Mouse (Mus musculus) lung, postnatal 14 days (tissue): ENCODE data around the gene Kctd13.

ENCODE experiments used
- DNase-seq: peaks from one replicate; pipeline ENCODE4 v3.0.0; 2021

The Kctd13 gene

DNA sequence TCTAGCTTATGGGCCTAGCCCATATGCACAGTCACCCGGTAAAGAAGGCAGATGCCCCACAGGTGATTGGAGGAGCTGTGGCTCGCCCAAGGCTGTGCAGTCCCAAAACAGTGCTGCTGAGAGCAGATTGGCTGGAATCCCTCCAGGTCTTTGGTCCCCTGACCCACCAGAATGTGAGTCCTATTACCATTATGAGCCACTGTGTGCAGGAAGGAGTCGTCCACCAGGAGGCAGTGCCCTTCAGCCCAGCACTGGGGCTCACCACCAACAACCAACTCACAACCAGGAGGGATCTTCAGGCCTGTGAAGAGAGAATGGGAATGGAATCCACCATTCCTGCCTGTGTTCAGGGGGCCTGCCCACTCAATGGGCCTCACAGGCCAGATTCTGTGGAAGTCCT, 17.9 kb downstream of the Kctd13 start:
- DNase-seq = peak; percentile 41

DNA sequence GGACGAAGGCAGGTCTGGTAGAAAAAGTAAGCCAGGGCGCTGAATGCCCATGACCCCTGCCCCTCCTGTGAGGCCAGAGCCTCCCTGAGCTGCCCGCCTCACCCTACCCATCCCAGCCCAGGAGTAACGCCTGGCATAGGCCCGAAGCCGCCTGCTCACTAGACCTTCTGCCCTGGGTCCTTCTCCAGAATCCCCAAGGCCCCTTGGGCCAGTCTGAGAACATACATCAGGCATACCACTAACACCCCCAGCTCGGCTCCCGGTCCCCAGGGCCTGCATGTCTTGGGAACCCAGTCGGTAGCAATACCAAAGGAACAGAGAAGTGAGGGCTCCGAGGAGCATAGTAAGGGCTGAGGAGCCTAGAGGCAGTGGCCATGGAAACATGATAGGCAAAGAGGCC, 19.9 kb downstream of the Kctd13 start:
- DNase-seq = no peak

DNA sequence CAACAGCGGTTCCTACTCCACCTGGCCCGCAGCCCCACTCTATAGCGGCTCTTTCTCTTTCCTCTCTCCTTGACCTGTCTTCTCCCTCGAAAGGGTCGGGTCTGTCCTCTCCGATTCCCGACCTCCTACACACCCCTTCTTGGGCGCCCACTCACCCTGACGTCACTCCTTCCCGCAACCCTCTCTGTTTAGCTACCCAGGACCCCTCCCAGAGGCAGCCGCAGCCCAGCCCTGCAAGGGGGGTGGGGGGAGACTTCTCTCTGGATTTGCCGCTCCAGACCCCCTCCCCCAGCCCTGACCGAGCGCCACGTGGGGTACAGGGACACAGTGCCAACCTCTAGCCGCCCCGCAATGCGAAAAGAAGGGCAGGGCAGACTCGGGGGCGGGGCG, 20.7 kb downstream of the Kctd13 start, which contains the start of gene Asphd1:
Asphd1 (minus strand) TSS at position 180 of the 390 bp plus-strand sequence.
- DNase-seq = no peak

DNA sequence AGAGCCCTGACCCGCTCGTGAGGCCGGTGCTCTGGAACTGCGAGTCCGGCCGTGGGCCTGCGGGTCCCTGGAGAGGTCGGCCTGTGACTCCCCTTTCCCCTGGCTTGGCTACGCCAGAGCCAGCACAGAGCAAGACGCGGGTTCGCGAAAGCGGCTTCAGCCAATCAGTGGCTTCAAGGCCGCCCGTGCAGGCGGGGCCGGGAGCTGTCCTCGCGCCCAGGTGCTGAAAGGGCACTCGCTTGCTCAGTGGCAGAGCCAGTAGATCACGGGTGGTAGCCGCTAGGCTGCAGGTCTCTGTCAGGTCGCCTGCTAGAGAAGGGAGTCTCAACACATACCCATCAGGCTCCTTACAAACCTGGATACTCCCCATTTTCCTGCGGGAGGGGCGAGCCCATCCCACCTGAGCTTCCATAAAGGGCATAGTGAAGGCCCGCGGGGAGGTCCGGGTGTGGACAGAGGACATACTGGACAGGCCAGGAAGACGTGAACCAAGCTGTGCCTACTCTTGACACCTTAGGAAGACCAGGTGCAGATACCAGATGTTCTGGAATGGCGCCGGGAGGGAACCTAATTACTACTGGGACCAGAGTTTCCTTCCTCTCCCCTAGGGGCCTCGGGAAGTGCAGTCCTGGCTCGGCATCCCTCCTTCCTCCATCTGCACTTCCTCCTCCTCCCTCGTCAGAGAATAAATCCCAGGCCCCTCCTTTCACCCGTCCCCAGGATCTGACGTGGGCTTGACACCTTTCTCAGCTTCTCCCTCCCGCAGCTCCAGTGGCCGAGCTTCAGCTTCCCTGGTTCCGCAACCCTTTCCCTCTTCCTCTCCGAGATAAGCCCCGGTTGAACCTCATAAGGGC, 21.3 kb downstream of the Kctd13 start, which contains the start of gene Sez6l2:
Sez6l2 (plus strand) TSS at position 771 of the 854 bp plus-strand sequence.
- DNase-seq = peak; percentile 96

DNA sequence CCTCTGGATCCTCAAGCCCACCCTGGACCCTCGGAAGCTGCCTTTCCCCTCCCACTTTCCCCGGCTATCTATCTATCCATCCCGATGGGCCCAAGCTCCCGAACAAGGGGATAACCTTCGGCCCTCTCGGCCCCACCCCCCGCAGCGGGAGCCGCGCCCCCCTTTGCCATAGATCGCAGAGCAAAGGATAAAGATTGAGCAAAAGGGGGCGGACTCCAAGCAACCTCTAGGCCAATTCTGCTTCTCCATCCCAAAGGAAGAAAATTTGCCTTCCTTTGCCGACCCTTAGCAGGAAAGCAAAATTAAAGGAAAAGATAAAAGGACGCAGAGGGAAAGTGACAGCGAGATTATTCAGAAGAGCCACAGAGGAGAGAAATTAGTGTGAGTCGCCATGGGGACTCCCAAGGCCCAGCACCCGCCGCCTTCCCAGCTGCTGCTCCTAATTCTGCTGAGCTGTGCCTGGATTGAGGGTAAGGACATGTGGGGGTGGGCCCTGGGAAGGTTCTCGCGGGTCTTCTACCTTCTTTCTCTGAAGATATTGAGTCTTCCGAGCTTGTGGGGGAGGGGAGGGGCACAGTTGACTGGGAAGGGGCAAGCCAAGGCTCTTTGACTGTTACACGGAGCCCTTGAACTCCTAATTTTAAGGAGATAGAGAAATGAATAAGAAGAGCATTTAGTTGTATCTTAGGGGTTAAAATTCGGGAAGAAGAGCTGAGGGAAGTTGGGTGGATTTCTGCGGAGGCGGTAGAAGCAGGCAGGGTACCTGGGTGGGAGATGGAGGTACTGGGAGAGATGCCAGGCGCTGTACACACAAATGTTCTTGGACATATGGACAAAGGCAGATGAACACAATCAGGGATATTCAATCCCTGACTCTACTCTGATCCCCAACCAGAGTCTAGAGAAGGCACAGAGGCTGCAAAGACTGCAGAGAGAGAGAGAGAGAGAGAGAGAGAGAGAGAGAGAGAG, 22.3 kb downstream of the Kctd13 start:
- DNase-seq = no peak

DNA sequence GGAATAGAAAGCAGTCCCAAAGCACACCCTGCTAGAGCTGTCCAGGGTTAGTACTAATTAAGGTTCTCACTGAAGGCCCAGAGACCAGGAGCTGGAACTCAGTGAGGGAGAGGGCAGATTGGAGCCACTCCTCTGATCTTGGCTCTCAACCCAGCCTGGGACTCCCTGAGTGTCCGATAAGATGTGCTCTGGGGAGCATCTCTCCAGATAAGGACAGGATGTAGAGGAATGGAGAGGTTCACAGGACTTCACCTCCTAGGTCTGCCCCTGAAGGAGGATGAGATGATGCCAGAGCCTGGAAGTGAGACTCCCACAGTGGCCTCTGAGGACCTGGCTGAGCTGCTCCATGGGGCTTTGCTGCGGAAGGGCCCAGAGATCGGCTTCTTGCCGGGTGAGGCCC, 23.1 kb downstream of the Kctd13 start:
- DNase-seq = no peak

DNA sequence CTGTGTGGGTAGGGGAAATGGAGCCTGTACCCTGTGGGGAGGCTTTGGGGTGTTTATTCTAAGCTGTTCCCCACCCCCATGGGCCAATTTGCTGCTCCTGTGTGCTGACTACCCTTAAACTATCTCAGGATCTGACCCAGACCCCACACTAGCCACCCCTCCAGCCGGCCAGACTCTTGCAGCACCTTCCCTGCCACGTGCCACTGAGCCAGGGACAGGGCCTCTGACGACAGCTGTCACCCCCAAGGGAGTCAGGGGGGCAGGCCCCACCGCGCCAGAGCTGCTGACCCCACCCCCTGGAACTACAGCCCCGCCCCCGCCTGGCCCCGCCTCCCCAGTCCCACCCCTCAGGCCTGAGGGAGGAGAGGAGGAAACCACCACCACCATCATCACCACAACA, 24.0 kb downstream of the Kctd13 start:
- no peak for DNase-seq

DNA sequence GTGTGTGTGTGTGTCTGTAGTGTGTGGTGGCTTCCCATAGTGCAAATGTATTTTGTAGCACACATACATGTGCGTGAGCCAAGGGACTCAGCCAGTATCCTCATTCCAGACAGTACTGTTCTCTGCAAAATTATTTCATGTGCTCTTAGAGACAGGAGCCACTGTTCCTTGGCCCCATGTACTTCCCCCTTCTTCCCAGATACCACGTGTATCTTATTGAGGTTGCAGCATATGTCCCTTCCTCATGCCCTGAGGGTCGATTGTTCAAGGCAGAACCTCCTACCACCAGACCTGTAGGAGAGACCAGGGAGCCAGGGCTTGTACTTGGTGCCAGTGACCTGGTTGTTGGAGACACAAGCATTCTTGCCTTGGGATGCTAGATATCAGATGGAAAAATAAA, 26.4 kb downstream of the Kctd13 start:
- DNase-seq = no peak

DNA sequence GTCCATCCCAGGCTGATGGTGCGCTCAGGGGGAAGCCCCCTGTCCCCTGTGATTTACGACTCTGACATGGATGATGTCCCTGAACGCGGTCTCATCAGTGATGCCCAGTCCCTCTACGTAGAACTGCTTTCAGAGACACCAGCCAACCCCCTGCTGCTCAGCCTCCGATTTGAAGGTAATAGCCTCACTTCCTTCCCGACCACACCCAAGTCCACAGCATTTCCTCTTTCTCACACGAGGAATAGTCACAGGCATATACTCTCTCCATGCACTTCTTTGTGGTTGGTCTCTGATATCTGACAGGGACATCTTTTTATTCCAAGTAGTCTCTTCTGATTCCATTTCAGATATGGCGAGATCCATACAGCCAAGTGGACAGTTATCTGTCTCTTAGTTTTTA, 31.1 kb downstream of the Kctd13 start:
- DNase-seq = no peak

DNA sequence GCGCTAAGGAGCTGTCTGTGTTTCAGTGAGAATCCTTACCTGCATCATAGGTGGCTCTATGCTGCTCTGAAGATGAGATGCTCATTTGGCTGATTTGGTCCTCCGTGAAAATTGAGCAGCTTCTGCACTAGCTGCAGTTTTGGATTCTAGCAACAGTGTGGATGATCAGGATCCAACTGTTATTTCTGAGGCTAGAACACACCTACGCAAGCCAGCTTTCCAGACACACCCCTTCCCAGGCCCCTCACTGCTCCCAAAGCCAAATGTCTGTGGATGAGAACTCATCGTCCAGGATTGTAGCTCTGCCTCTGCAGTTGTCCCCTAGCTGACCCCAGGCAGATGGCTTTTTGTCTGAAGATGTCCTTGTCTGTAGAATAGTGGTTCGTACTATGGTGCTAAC, 32.4 kb downstream of the Kctd13 start:
- no peak for DNase-seq

DNA sequence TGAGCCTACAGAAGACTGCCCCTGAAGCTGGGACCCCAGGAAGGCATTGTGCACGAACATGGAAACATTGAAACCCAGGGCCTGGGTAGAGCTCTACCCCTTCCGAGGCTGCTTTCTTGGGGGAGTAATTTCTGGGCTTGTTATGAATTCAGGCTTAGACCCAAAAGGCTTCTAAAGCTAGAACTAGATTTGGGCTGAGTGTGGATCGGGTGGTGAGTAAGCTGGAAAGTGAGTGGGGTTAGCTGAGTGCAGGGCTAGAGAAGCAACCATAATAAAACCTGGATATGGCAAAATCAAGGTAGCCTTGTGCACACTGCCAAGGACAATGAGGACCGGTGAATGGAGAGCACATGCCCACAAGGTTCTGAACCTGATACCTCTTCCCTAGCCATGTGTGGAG, 33.3 kb downstream of the Kctd13 start:
- DNase-seq = no peak

DNA sequence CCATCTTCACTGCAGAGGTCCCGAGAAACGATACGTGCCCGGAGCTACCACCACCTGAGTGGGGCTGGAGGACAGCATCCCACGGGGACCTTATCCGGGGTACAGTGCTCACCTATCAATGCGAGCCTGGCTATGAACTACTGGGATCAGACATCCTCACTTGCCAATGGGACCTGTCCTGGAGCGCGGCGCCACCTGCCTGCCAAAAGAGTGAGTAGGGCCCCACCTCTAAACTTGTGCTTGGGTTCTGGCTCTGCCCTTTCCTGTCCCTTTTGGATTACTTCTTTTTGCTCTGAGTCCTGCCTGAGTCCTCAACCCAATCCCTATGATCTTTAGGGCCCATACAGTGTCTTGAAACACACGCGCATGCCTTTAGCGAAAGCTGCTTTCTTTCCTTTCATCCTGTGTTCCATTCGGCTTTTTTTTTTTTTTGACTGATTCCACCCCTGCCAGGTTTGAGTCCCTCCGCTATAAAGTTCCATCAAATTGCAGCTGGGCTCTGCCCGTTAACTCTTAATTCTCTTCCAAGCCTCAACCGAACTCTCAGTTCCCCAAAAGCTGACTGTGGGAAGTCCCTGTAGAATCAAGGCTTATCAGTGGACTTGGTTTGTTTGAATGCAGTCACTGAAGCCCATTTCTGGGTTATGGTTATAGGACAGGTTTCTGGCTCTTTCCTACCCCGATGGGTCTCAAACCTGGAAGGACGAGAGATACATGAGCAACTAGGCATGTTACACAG, 35.0 kb downstream of the Kctd13 start:
- DNase-seq = peak; percentile 65

DNA sequence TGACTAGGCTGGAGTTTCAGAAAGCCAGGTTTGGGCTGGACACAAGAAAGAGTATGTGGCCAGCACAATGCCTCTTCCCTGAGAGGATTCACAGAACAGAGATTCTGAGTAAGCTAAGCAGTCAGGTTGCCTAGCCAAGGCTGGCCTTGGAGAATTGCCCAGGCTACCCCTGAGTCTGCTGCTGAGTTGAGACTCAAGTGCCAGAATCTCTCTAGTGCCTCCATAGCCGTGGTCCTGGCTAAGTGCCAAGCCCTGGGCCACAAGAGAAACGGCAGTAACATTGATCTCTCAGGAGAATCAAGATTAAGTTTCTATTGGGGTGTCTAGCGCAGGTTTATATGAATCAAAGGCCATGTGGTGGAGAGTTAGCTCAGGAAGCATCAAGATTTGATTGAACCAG, 36.9 kb downstream of the Kctd13 start:
- no peak for DNase-seq

DNA sequence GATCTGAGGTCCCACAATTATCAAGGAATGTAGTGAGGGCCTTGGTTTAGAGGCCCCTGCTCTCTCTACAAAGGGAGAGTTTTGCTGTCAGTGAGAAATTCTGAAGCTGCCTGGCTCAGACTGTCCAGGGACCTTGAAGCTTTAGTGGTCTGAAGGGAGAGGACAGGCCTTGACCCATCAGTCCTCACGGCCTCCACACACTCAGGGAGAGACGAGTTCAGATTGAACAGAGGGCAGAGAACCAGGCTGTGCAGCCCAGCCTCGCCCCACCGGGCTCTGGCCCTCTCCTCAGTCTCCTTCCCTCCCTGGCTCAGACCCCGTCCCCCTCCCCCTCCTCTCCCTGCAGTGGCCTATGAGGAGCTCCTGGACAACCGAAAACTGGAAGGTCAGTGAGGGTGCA, 38.7 kb downstream of the Kctd13 start:
- DNase-seq = no peak

DNA sequence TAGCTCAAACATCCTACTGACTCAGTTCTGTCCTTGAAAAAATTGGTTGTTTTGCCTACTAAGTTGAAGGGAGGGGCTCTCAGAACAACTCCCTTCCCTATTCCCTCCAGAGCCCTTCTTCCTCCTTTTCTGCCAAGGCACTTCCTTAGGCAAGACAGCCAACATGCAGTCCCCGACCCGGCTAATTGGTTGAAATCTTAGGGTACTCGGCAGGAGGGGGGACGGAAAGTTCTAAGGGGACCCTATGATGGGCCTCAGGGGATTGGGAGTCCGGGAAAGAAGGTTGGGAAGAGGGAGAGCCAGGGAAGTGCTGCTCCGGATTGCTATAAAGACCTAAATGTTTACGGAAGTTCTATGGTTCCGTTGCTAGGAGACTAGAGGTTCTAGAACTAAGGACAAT, 46.8 kb downstream of the Kctd13 start:
- peak; percentile 7 for DNase-seq

DNA sequence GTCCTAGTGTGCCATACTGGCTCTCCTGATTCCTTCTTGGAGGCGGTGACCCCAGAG, 47.0 kb downstream of the Kctd13 start, which contains the start of gene Cdipt:
Cdipt (plus strand) TSS at position 22 of the 57 bp plus-strand sequence.
- DNase-seq = no peak

DNA sequence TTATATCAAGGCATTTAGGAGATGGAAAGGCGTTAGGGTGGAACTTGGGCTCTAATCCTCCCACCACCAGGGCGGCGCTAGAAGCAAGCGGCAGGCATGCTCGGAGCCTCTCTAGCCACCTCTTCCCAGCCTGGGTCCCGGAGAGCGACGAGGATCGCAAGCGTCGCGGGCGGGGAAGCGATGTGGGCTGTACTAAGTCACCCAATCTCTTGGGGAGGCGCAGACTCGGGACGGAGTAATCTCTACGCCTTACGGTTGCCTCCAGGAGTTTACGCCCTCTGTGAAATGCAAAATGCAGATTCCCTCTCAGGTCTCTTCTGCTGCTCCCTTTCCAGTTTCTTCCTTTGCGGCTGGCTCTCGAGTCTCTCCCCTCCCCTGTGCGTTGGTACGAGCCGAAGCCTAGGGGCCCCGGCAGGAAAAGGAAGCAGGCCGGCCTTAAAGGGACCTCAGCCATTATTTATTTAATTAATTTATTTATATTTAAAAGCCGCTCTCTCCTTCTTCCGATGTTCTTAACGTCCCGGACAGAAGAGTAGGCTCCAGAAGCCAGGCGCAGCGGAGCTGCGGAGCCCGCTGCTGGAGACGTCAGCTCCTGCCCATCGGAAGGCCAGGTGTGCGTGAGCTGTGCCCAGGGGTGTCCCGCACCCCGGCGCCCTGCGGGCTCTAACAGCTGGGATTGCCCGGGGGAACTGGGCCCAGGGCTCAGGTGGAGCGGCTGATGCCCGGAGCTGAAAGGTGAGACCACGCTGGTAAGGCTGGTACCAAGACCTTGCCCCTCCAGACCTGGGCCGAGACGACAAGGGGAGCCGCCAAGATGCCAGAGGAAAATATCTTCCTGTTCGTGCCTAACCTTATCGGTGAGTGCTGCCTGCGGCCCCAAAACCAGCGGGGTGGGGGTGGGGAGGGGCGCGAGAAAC, 47.5 kb downstream of the Kctd13 start, which contains the start of gene Cdiptos:
Cdiptos (minus strand) TSS at position 149 of the 917 bp plus-strand sequence.
- peak; percentile 99 for DNase-seq

DNA sequence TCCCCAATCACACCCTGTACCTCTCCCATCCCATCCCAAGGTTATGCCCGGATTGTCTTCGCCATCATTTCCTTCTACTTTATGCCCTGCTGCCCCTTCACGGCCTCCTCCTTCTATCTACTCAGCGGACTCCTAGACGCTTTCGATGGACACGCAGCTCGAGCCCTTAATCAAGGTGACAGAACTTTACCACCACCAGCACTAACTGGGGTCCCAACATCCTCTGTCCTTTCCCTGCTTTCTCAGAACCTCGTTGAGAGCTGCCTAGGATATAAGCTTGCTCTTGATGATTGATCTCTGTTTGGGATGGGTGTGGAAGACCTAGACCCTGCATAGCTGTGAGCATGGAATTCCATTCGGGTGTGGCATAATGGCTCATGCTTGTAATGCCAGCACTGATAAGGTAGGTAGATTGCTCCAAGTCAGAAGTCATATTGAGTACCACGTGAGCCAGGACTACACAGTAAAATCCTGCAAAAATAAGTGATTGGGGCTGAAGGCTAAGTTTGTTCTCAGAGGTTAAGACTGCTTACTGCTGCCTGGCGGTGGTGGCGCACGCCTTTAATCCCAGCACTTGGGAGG, 48.3 kb downstream of the Kctd13 start:
- DNase-seq = peak; percentile 9

DNA sequence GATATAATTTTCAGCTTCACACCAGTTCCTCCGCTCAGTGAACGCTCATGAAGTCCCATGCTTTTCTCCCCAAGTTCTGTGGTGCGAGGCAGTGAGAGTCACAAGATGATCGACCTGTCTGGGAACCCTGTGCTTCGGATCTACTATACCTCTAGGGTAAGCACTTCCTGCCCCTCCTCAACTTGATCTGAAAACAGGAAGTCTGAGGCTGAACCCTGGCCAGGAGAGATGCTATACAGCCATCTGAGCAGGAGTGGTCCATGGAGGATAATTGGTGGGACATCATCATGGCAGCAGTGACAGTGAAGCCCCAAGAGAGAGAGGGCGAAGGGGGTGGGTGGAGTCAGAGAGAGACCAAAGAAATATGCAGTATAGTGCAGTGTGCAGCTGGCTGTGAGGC, 50.2 kb downstream of the Kctd13 start:
- DNase-seq = no peak

DNA sequence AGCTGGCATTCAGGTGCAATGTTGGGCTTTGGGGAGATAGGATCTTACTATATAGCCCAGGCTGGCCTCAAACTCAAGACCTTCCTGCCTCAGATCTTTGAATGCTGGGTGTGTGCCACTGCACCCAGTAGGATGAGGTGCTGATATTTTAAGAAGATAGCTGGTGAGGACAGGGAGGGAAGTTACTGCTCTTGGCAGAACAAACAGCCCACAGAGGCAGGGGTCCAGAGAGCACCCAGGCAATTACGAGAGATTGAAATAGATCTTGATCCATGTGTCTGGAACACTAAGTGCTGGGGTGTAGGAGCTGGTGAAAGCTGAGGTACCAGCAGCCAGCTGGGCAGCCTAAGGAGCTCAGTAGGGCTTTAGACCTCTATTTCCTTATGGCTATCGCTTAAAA, 52.9 kb downstream of the Kctd13 start:
- no peak for DNase-seq

DNA sequence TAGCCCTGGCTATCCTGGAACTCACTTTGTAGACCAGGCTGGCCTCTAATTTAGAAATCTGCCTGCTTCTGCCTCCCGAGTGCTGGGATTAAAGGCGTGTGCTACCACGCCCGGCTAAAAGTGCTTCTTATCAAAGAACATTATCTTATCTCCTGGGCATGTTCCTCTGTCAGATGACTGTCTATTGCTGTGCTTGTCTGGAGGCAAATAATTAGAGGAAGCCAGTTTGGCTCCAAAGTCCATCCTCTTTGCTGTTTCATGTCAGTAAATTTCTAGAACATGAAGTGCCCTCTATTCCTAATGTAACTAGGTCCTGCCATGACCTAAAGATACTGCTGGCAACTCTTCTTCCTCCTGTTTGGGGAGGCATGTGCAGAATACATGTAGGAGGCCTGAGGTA, 53.4 kb downstream of the Kctd13 start:
- no peak for DNase-seq

DNA sequence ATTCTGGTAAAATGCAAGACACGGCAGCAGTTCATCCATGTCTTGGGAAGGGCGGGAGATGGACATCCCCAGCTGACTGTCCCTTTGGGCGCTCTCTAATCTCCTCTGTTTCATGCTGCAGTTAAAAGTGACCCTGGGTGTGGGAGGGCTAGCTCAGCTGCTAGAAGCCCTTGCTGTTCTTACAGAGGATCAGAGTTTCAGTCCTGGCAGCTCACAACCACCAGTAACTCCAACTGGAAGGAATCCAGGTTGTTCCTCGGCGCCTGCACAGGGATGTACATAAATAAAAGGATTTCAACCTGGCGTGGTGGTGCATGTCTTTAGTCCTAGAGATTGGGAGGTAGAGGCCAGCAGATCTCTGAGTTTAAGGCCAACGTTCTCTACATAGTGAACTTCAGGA, 54.4 kb downstream of the Kctd13 start:
- no peak for DNase-seq
